Mouse (Mus musculus): ENCODE results near the gene Sec23b. TPM values are rescaled to one million over a fixed set of nuclear protein-coding genes. Genes with fewer than 3 reads are reported as not detected.
A peak's percentile ranks its signal among the peaks of the same experiment; 100 is the strongest.
"Not testable (repeated sequence)": the region's sequence is repeated elsewhere in the genome, so short reads cannot be mapped to it uniquely, and the experiment has no call there.

Gene Sec23b
- 10 to 100 TPM in 1 of 2 experiments, 1 to 10 TPM in 1; 9.8 to 10.3 TPM for total RNA-seq (2021)
- long read RNA-seq, experiment 1, transcript Sec23b-201 (20 exons, 2,779 nt): major isoform, 5 of 23 reads
- long read RNA-seq, experiment 1, partial matches to known transcripts: 10 of 23 reads
- long read RNA-seq, experiment 1, other reads (novel, unspliced or antisense): 8 of 23 reads
- long read RNA-seq, experiment 2, partial matches to known transcripts: 14 of 29 reads
- long read RNA-seq, experiment 2, other reads (novel, unspliced or antisense): 11 of 29 reads

GRCm38 (mm10) chr2:144555820-144556552 is at the start of gene Sec23b:
Sec23b (plus strand) TSS chr2:144556229.
- DNase-seq: peak; percentile 92 to 96
- intact Hi-C loops (cut with DNase I): no loop called here

GRCm38 (mm10) chr2:144514619-144515018 is 41.4 kb upstream of the Sec23b start:
- no peak for DNase-seq
- intact Hi-C loops (cut with DNase I): no loop called here

DNA sequence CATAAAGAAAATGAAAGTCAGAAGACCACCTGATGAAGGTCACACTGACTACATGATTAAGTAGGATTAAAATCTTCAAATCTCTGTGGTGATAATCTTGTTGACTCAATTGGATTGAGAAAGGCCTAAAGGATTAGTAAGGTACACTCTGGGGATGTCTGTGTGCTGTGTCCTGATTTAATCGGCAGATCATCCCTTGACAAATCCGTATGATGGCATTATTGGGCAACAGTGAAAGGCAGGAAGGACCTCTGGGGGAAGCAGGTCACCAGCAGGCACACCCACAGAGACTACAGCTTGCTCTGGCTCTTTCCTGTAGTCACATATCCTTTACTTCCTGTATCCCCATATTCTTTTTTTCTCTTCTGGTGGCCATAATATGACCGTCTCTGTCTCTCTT is 36.3 kb upstream of the Sec23b start:
- DNase-seq: no peak
- intact Hi-C loops (cut with DNase I): no loop called here

GRCm38 (mm10) chr2:144525856-144526255 is 30.2 kb upstream of the Sec23b start:
- intact Hi-C loops (cut with DNase I): no loop called here
- DNase-seq: no peak

- intact Hi-C loops (cut with DNase I): no loop called here
These were observed 28.8 kb upstream of the Sec23b start, which contains the start of the genes Dzank1 and Polr3f for GRCm38 (mm10) chr2:144526981-144527820. Dzank1 (minus strand) TSS chr2:144527414. Polr3f (plus strand) TSS chr2:144527718.

DNA sequence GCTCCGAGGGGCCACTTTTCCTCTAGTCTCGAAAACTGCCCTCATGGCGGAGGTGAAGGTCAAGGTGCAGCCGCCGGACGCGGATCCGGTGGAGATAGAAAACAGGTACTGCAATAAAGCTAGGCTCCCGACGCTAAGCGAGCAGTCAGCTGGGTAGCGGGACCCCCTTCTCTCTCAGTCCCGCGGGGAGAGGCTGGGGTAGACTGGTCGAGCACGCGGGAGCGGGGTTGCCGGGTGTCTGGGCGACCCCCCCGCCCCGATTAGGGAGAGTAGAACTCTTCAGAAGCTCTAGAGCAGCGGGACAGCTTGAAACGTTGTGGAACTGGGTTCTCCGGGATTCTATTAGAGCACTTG is 28.2 kb upstream of the Sec23b start:
- no peak for DNase-seq
- intact Hi-C loops (cut with DNase I): no loop called here

More at GRCm38 (mm10) chr2:144526981-144527820, 28.8 kb upstream of the Sec23b start, which contains the start of the genes Dzank1 and Polr3f:
- peak; percentile 91 to 98 for DNase-seq

GRCm38 (mm10) chr2:144537123-144537522 is 18.9 kb upstream of the Sec23b start:
- intact Hi-C loops (cut with DNase I): no loop called here

DNA sequence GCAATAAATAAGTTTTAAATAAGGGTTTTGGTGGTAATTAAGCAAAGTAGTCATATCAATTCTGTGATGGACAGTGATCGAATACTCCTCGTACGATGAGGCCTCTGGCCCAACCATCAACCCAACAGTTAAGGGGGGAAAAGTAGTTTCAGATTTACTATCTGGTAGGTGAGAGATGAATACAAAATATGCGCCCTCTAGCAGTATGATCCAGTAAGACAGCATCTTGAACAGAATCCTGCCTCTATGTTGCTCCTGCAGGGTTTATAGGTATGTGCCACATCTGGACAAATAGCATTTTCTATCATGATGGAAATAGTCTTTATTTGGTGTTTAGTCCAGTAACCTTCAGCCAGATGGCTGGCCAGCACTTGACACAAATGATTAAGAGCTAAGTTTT is 14.8 kb upstream of the Sec23b start:
- intact Hi-C loops (cut with DNase I): no loop called here

More at GRCm38 (mm10) chr2:144537123-144537522, 18.9 kb upstream of the Sec23b start:
- no peak for DNase-seq

DNA sequence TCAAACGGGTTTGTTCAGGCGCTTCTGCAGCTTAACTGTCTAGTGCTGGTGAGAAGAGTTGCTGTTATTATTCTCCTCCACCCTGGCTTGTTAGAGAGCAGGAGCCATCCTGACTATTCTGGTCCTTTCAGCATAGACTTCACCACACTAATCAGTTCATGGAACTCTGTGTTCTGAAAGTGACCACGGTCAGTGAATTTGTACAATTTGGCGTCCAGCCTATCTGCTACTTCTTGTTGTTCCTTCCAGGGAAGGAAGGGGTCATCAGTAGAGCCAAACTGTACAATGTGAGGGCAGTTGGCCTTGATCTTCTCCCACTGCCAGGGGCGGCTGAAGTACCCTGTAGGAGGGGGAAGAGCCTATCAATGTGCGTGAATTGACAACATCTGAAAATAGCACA is 12.4 kb upstream of the Sec23b start:
- intact Hi-C loops (cut with DNase I): no loop called here
- DNase-seq: no peak

More for the DNA sequence above, 14.8 kb upstream of the Sec23b start:
- DNase-seq: no peak

DNA sequence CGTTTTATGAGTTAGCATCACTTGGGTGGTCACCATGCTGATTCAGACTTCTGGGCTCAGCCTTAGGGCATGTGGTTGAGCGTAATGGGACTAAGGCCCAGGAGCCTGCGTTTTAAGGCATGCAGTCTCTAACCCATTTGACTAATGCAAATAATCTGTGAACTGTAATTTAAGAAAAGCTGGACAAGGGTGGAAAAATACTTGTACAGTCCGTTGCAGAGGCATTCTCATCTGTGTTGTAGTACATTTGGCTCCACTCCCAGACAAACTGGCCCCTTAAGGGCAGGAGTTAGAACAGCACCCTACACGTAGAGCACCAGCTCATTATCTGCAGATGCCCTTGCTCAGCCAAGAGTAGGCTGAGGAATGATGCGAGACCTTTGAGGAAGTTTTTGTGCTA is 11.4 kb upstream of the Sec23b start:
- DNase-seq: no peak
- intact Hi-C loops (cut with DNase I): no loop called here

GRCm38 (mm10) chr2:144545061-144545460 is 11.0 kb upstream of the Sec23b start:
- DNase-seq: no peak
- intact Hi-C loops (cut with DNase I): no loop called here

DNA sequence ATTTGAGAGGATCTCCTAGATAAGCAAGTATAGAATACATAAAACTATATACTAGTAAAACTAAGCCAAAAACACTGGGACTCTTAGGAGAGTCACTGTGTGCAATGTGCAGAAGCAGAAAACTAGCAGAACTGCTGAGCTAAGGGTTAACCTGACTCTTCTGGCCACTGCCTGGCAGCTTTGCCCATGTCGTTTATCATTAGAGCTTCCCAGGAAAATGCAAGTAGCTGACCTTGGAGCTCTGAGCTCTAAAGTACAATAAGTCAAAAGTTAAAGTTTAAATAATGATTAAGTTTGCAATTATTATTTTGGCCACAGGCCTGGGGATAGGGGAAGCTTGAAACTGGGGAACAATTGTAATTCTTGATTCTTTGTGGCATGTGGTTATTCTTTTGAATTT is 10.5 kb upstream of the Sec23b start:
- intact Hi-C loops (cut with DNase I): no loop called here
- no peak for DNase-seq

GRCm38 (mm10) chr2:144547559-144547958 is 8.5 kb upstream of the Sec23b start:
- intact Hi-C loops (cut with DNase I): no loop called here
- no peak for DNase-seq

- intact Hi-C loops (cut with DNase I): no loop called here
- peak; percentile 25 to 43 for DNase-seq
These were observed 5.5 kb upstream of the Sec23b start, which contains the start of gene Rbbp9 for GRCm38 (mm10) chr2:144550529-144550928. Rbbp9 (minus strand) TSS chr2:144550869.

GRCm38 (mm10) chr2:144553905-144554304 is 2.1 kb upstream of the Sec23b start:
- intact Hi-C loops (cut with DNase I): no loop called here
- DNase-seq: no peak

DNA sequence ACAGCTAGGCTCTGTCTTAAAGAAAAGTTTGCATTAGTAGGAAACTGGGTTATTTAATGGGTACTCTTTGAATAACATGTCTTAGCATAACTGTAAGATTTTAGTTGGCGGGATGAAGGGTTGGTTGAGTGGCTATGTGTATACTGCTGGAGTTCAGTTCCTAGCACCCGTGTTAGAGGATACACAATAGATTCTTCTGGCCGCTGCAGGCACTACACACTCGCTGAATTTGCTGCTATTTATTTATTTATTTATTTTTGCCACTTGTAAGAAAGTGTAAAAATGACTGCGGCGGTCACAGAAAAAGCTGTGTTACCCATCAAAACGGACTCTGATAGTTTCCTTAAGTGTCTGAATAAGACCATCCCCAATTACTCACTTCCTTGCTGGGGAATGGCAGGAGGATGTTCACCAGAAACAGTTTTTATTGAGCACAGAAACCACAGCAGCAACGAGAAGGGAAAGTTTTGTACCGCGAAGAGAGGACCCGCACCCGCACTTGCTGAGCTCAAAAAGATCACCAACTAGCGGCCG is 676 bp upstream of the Sec23b start:
- no peak for DNase-seq
- intact Hi-C loops (cut with DNase I): no loop called here

DNA sequence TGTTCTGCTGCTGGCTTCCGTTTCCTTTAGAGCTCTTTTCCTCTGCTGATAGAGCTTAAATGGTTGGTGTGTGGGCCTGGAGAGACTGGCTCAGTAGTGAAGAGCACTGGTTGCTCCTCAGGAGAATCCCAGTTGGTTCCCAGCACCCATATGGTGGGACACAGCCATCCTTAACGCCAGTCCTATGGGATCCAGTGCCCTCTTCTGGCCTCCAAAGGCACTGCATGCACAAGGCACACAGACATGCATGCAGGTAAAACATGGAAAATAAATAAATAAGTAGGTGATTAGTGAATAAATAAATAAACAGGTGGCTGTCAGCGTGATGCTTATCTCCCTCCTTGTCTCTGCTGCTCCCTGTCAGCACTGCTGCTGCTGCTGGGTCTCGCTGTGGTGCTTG is 32.7 kb downstream of the Sec23b start:
- DNase-seq: no peak
- intact Hi-C loops (cut with DNase I): no loop called here

GRCm38 (mm10) chr2:144593036-144593435 is 37.0 kb downstream of the Sec23b start:
- intact Hi-C loops (cut with DNase I); DNase-seq: not testable (repeated sequence)

DNA sequence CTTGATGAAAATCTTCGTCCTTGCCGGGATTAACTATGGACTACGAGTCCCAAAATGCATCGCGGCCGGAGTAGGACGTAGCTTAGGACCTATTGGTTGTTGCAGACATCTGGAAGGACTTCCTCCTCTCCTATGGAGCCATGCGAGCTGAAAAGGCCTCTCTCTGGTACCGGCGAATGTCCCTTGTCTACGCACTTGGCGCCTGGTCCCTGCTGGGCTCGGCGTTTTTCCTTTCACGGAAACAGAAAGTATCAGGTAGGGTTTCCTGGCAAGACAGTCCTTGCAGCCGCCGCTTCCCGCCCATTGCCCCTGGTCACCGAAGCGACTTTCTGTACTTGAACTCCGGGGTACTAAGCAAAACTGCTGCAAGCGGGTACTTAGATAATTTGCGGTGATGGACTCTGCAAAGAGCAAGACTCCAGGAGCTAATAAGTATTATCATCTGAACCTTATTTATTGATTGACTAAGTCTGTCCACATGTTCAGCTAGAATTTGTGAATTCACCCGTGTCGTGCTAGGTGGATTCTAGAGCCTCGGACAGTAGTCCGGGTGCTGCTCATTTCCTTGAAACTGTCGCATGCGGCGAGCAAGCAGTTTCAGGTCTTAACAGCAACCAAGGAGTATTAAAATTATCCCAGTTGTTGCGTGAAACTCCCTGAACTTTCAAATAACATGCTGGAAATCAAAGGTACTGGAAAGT is 38.1 kb downstream of the Sec23b start, which contains the start of gene Smim26:
TSS of gene Smim26 (plus strand) at position 104 of the 701 bp plus-strand sequence.
- intact Hi-C loops (cut with DNase I): no loop called here
- peak; percentile 61 to 63 for DNase-seq

- intact Hi-C loops (cut with DNase I): no loop called here
These were observed 42.0 kb downstream of the Sec23b start for GRCm38 (mm10) chr2:144598006-144598405.

More at GRCm38 (mm10) chr2:144598006-144598405, 42.0 kb downstream of the Sec23b start:
- DNase-seq: no peak

Measured in gastrocnemius, postnatal 36 days (tissue).